Comparison of ENCODE assay signal across 45 mouse cellular contexts in genomic region chr9:7507321-7507876, GRCm38 (mm10). TPM values are rescaled to one million over a fixed set of nuclear protein-coding genes. Genes with fewer than 3 reads are reported as not detected.
"Had no signal": no experiment of that assay in that cellular context is flagged by ENCODE, and none has a peak within 500 bp of the region (broad histone marks: within the 10 kb centered on the region; RNA-seq: fewer than 3 reads in every experiment).

No protein-coding gene starts in this region.

- H3K36me3 ChIP-seq: limb, embryonic 10.5 days; limb, embryonic 12.5 days; limb, embryonic 13.5 days; limb, embryonic 15.5 days; liver, embryonic 12.5 days; liver, embryonic 13.5 days; liver, embryonic 15.5 days; lung, embryonic 15.5 days; midbrain, embryonic 10.5 days; midbrain, embryonic 12.5 days; midbrain, embryonic 13.5 days; midbrain, embryonic 15.5 days had no signal

- H3K4me3 ChIP-seq: limb, embryonic 10.5 days; limb, embryonic 12.5 days; limb, embryonic 13.5 days; limb, embryonic 15.5 days; liver, embryonic 12.5 days; liver, embryonic 13.5 days; liver, embryonic 15.5 days; lung, embryonic 15.5 days; megakaryocyte, embryonic 14.5 days; midbrain, embryonic 10.5 days; midbrain, embryonic 12.5 days; midbrain, embryonic 13.5 days; midbrain, embryonic 15.5 days; myocyte had no signal

- H3K9ac ChIP-seq: limb, embryonic 12.5 days; limb, embryonic 13.5 days; limb, embryonic 15.5 days; liver, embryonic 12.5 days; liver, embryonic 13.5 days; liver, embryonic 14.5 days; liver, embryonic 15.5 days; liver, postnatal 0 days; lung, embryonic 14.5 days; lung, embryonic 15.5 days; midbrain, embryonic 12.5 days; midbrain, embryonic 13.5 days; midbrain, embryonic 15.5 days had no signal

- H3K9me3 ChIP-seq: limb, embryonic 10.5 days; limb, embryonic 12.5 days; limb, embryonic 13.5 days; limb, embryonic 15.5 days; liver, embryonic 12.5 days; liver, embryonic 13.5 days; liver, embryonic 15.5 days; lung, embryonic 15.5 days; megakaryocyte, embryonic 14.5 days; midbrain, embryonic 10.5 days; midbrain, embryonic 12.5 days; midbrain, embryonic 13.5 days; midbrain, embryonic 15.5 days had no signal

- ATAC-seq: liver, embryonic 12.5 days; liver, postnatal 0 days; midbrain, embryonic 13.5 days; midbrain, embryonic 15.5 days; midbrain, embryonic 16.5 days had no signal

- DNase-seq: left cerebral cortex, postnatal 4 days; liver; liver, embryonic 13.5 days; liver, postnatal 0 days; lung, adult 18-20 months; lung, adult 2 months; lung, embryonic 14.5 days; lung, postnatal 10 days; lung, postnatal 14 days; lung, postnatal 36 days; lung, postnatal 4 days; midbrain, embryonic 14.5 days had no signal

- H3K27ac ChIP-seq: limb, embryonic 10.5 days; limb, embryonic 12.5 days; limb, embryonic 13.5 days; limb, embryonic 15.5 days; liver, embryonic 12.5 days; liver, embryonic 13.5 days; liver, embryonic 14.5 days; liver, embryonic 15.5 days; lung, embryonic 15.5 days; macrophage; midbrain, embryonic 10.5 days; midbrain, embryonic 12.5 days; midbrain, embryonic 13.5 days; midbrain, embryonic 15.5 days had no signal

- H3K4me2 ChIP-seq: limb, embryonic 12.5 days; limb, embryonic 13.5 days; limb, embryonic 15.5 days; liver, embryonic 11.5 days; liver, embryonic 12.5 days; liver, embryonic 13.5 days; liver, embryonic 15.5 days; lung, embryonic 14.5 days; lung, embryonic 15.5 days; midbrain, embryonic 11.5 days; midbrain, embryonic 12.5 days; midbrain, embryonic 13.5 days; midbrain, embryonic 15.5 days had no signal

- H3K4me1 ChIP-seq: limb, embryonic 10.5 days; limb, embryonic 12.5 days; limb, embryonic 13.5 days; limb, embryonic 15.5 days; liver, embryonic 12.5 days; liver, embryonic 13.5 days; liver, embryonic 15.5 days; lung, embryonic 15.5 days; megakaryocyte, embryonic 14.5 days; midbrain, embryonic 10.5 days; midbrain, embryonic 12.5 days; midbrain, embryonic 13.5 days; midbrain, embryonic 15.5 days had no signal

- H3K27me3 ChIP-seq: limb, embryonic 12.5 days; limb, embryonic 13.5 days; limb, embryonic 15.5 days; liver, embryonic 12.5 days; liver, embryonic 13.5 days; liver, embryonic 15.5 days; lung, embryonic 15.5 days; megakaryocyte, embryonic 14.5 days; midbrain, embryonic 12.5 days; midbrain, embryonic 13.5 days; midbrain, embryonic 15.5 days had no signal

RNA-seq across cellular contexts. Expression of gene Mmp10, which starts 5.2 kb away (rescaled TPM):
- total RNA-seq: left cerebral cortex, adult 8-10 months; left cerebral cortex, postnatal 10 days; left cerebral cortex, postnatal 14 days; left cerebral cortex, postnatal 25 days; left cerebral cortex, postnatal 36 days; left cerebral cortex, postnatal 4 days; liver, adult 2 months; megakaryocyte progenitor cell, adult 5-6 weeks; megakaryocyte, adult 5-6 weeks; megakaryocyte-erythroid progenitor cell, adult 5-6 weeks; midbrain, postnatal 0 days; monocyte, adult 5-6 weeks had no signal
- polyA plus RNA-seq: limb, embryonic 10.5 days; limb, embryonic 11.5 days; limb, embryonic 12.5 days; limb, embryonic 13.5 days; limb, embryonic 15.5 days; liver, adult 2 months; liver, embryonic 11.5 days; liver, embryonic 12.5 days; liver, embryonic 13.5 days; liver, embryonic 14.5 days; liver, embryonic 15.5 days; liver, embryonic 16.5 days; liver, postnatal 0 days; lung, adult 2 months; lung, embryonic 14.5 days; lung, embryonic 15.5 days; lung, embryonic 16.5 days; midbrain, embryonic 10.5 days; midbrain, embryonic 11.5 days; midbrain, embryonic 12.5 days; midbrain, embryonic 13.5 days; midbrain, embryonic 14.5 days; midbrain, embryonic 15.5 days; midbrain, embryonic 16.5 days; midbrain, postnatal 0 days; neural tube, embryonic 11.5 days had no signal

RNA-seq across cellular contexts. Expression of gene Mmp8, which starts 50.9 kb away (rescaled TPM):
- total RNA-seq: left cerebral cortex, adult 8-10 months; left cerebral cortex, postnatal 10 days; left cerebral cortex, postnatal 14 days; left cerebral cortex, postnatal 25 days; left cerebral cortex, postnatal 36 days; left cerebral cortex, postnatal 4 days; midbrain, postnatal 0 days had no signal
- polyA plus RNA-seq: limb, embryonic 10.5 days; midbrain, embryonic 10.5 days; midbrain, embryonic 11.5 days; midbrain, embryonic 12.5 days; midbrain, embryonic 14.5 days; midbrain, postnatal 0 days; myocyte; neural tube, embryonic 11.5 days had no signal
